Mouse (Mus musculus) megakaryocyte, embryonic 14.5 days (primary cell): ENCODE measurements around the gene Ctsd. TPM values are rescaled to one million over a fixed set of nuclear protein-coding genes. Genes with fewer than 3 reads are reported as not detected.

Source experiments
- H3K27me3 ChIP-seq: replicated peaks from 2 replicates; pipeline ENCODE3; 2012; ENCODE audit warnings: inconsistent platforms
- H3K36me3 ChIP-seq: replicated peaks from 2 replicates; pipeline ENCODE3; 2012; ENCODE audit warnings: low read length, inconsistent platforms, mixed read lengths
- H3K4me1 ChIP-seq: 2 replicates; pipeline ENCODE4 v1.6.1; 2012; ENCODE audit warnings: inconsistent platforms
- H3K4me3 ChIP-seq: replicated peaks from 2 replicates; pipeline ENCODE3; 2012; ENCODE audit warnings: moderate library complexity, mild to moderate bottlenecking, inconsistent platforms
- H3K9me3 ChIP-seq: 2 replicates; pipeline ENCODE4 v1.6.1; 2012; ENCODE audit warnings: inconsistent platforms
- FLI1 ChIP-seq: IDR thresholded peaks from 2 replicates; pipeline ENCODE4 v1.6.1; 2012; ENCODE audit warnings: low read length, inconsistent platforms, mixed read lengths
- GATA1 ChIP-seq: IDR thresholded peaks from 3 replicates; pipeline ENCODE4 v1.6.1; 2012; ENCODE audit warnings: mixed read lengths, low read length, inconsistent platforms, borderline replicate concordance
- polyA plus RNA-seq: library from polyadenylated mRNA; stranded (reverse); fragments of >175 nt; gene quantifications from 2 replicates; pipeline ENCODE4 v1.2.3, GENCODE M21; 2012; ENCODE audit warnings: low replicate concordance; ENCODE audit not compliant: insufficient read depth

The Ctsd gene
- polyA plus RNA-seq, 1 experiment, result 816 TPM

- Histone ChIP-seq H3K27me3 (no peaks in the 10 kb centered on the region), H3K4me3 (peak overlapping the region; percentile 69), H3K9me3 (no peaks in the 10 kb centered on the region), H3K36me3 (peaks cover 20% of the 10 kb centered on the region), H3K4me1 (peaks cover 91% of the 10 kb centered on the region)
- TF ChIP-seq GATA1, result no peak
- TF ChIP-seq FLI1, result no peak
Measured at GRCm38 (mm10) chr7:142389961-142390650, 2.3 kb upstream of the Ctsd start.

- TF ChIP-seq GATA1 (no peak), FLI1 (no peak)
- peak overlapping the region; percentile 60 for H3K4me3 ChIP-seq
- H3K36me3 ChIP-seq, result peaks cover 34% of the 10 kb centered on the region
- peaks cover 91% of the 10 kb centered on the region for H3K4me1 ChIP-seq
- H3K9me3 ChIP-seq, result no peaks in the 10 kb centered on the region
- H3K27me3 ChIP-seq, result no peaks in the 10 kb centered on the region
Measured at GRCm38 (mm10) chr7:142388740-142389139, 902 bp upstream of the Ctsd start.

- no peaks in the 10 kb centered on the region for H3K9me3 ChIP-seq
- peak overlapping the region; percentile 98 for H3K4me3 ChIP-seq
- H3K27me3 ChIP-seq, result no peaks in the 10 kb centered on the region
- H3K36me3 ChIP-seq, result peaks cover 39% of the 10 kb centered on the region
- TF ChIP-seq GATA1 (no peak), FLI1 (no peak)
- peaks cover 91% of the 10 kb centered on the region for H3K4me1 ChIP-seq
Measured at GRCm38 (mm10) chr7:142388198-142388597, 360 bp upstream of the Ctsd start.

- Histone ChIP-seq H3K9me3 (no peaks in the 10 kb centered on the region), H3K4me1 (peaks cover 91% of the 10 kb centered on the region), H3K4me3 (peak overlapping the region; percentile 98), H3K36me3 (peaks cover 54% of the 10 kb centered on the region), H3K27me3 (no peaks in the 10 kb centered on the region)
- TF ChIP-seq GATA1 (no peak), FLI1 (no peak)
Measured at GRCm38 (mm10) chr7:142386621-142387201, 1.1 kb downstream of the Ctsd start.

- Histone ChIP-seq H3K9me3 (no peaks in the 10 kb centered on the region), H3K36me3 (peaks cover 62% of the 10 kb centered on the region), H3K4me3 (peak overlapping the region; percentile 98), H3K27me3 (no peaks in the 10 kb centered on the region), H3K4me1 (peaks cover 91% of the 10 kb centered on the region)
- TF ChIP-seq GATA1 (no peak), FLI1 (no peak)
Measured at GRCm38 (mm10) chr7:142385742-142386403, 2.0 kb downstream of the Ctsd start.

- TF ChIP-seq GATA1, result no peak
- no peak for TF ChIP-seq FLI1
- Histone ChIP-seq H3K4me1 (peaks cover 91% of the 10 kb centered on the region), H3K27me3 (no peaks in the 10 kb centered on the region), H3K4me3 (peak overlapping the region; percentile 98), H3K36me3 (peaks cover 78% of the 10 kb centered on the region), H3K9me3 (no peaks in the 10 kb centered on the region)
Measured at GRCm38 (mm10) chr7:142384306-142384705, 3.5 kb downstream of the Ctsd start.

- Histone ChIP-seq H3K4me3 (peak within 1 kb of the TSS; percentile 98), H3K9me3 (no peaks in the 10 kb centered on the region), H3K36me3 (peaks cover 95% of the 10 kb centered on the region), H3K27me3 (no peaks in the 10 kb centered on the region), H3K4me1 (peaks cover 91% of the 10 kb centered on the region)
- TF ChIP-seq GATA1 (no peak), FLI1 (no peak)
Measured at GRCm38 (mm10) chr7:142382567-142382966, 5.3 kb downstream of the Ctsd start, which contains the start of gene Gm49369. TSS of gene Gm49369 (minus strand) at chr7:142382667.

- Histone ChIP-seq H3K4me1 (peaks cover 98% of the 10 kb centered on the region), H3K36me3 (peaks cover 100% of the 10 kb centered on the region), H3K27me3 (no peaks in the 10 kb centered on the region), H3K4me3 (peak overlapping the region; percentile 84), H3K9me3 (no peaks in the 10 kb centered on the region)
- peak; percentile 20; the same call in 1 of the 2 replicates for TF ChIP-seq FLI1
- TF ChIP-seq GATA1, result no peak; the same call in 2 of the 3 replicates
Measured at GRCm38 (mm10) chr7:142381175-142381574, 6.7 kb downstream of the Ctsd start.

GRCm38 (mm10) chr7:142379186-142379585 lies 8.7 kb downstream of the Ctsd start:
- Histone ChIP-seq H3K4me1 (peaks cover 96% of the 10 kb centered on the region), H3K36me3 (peaks cover 100% of the 10 kb centered on the region), H3K9me3 (no peaks in the 10 kb centered on the region), H3K4me3 (peak overlapping the region; percentile 44), H3K27me3 (no peaks in the 10 kb centered on the region)
- TF ChIP-seq FLI1 (no peak), GATA1 (no peak)
